Mouse (Mus musculus) skeletal muscle tissue, adult 2 months (tissue): ENCODE results near the gene Rbp3.

Experiments used
- DNase-seq: peaks from one replicate; pipeline ENCODE4 v3.0.0-alpha.2; 2012; ENCODE audit warnings: low read depth, low spot score

Gene Rbp3

GRCm38 (mm10) chr14:33974752-33975151, 20.9 kb downstream of the Rbp3 start:
- no peak for DNase-seq

- no peak for DNase-seq
Measured at GRCm38 (mm10) chr14:33977748-33978147, 23.9 kb downstream of the Rbp3 start.

GRCm38 (mm10) chr14:33978604-33979059, 24.8 kb downstream of the Rbp3 start, which contains the start of gene Zfp488:
Gene Zfp488 (minus strand): TSS chr14:33978764.
- DNase-seq = no peak

- DNase-seq = no peak
Measured at GRCm38 (mm10) chr14:33989201-33989600, 35.4 kb downstream of the Rbp3 start.

- DNase-seq = no peak
Measured at GRCm38 (mm10) chr14:33991971-33992370, 38.2 kb downstream of the Rbp3 start.

GRCm38 (mm10) chr14:33993051-33993450, 39.2 kb downstream of the Rbp3 start:
- DNase-seq = no peak

- no peak for DNase-seq
Measured at GRCm38 (mm10) chr14:33993521-33994289, 39.9 kb downstream of the Rbp3 start.

GRCm38 (mm10) chr14:33997427-33997826, 43.6 kb downstream of the Rbp3 start:
- DNase-seq = no peak

- DNase-seq = no peak
Measured at GRCm38 (mm10) chr14:34000076-34000475, 46.3 kb downstream of the Rbp3 start.

- DNase-seq = no peak
Measured at GRCm38 (mm10) chr14:34001445-34001844, 47.6 kb downstream of the Rbp3 start.

- no peak for DNase-seq
Measured at GRCm38 (mm10) chr14:34002358-34002757, 48.6 kb downstream of the Rbp3 start.
